Mouse (Mus musculus) kidney, adult 18-20 months (tissue): Measurements from ENCODE around the gene Tmed2.
"Not testable (repeated sequence)": the region's sequence is repeated elsewhere in the genome, so short reads cannot be mapped to it uniquely, and the experiment has no call there.

Source experiments
- DNase-seq: peaks from one replicate; pipeline ENCODE4 v3.0.0; 2021

The Tmed2 gene

GRCm38 (mm10) chr5:124582515-124582914, 42.0 kb downstream of the Tmed2 start:
- peak; percentile 11 for DNase-seq

DNA sequence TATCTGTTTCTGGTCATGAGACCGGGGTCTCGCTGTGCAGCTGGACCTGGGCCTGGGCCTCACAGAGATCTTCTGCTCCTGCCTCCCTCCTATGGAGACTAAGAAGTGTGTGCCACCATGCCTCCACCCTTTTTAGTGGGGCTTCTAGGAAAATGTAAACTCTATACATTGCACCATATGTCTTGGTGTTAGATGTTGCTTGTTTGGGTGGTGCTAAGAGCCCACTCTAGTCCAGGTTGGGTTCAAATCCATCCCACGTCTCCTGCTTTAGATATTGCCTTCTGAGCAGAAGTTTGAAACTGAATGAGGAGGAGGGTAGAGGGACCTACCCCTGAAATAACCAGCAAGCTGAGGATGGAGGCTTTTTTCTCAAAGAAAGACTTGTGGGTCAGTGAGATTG, 52.3 kb downstream of the Tmed2 start:
- no peak for DNase-seq

DNA sequence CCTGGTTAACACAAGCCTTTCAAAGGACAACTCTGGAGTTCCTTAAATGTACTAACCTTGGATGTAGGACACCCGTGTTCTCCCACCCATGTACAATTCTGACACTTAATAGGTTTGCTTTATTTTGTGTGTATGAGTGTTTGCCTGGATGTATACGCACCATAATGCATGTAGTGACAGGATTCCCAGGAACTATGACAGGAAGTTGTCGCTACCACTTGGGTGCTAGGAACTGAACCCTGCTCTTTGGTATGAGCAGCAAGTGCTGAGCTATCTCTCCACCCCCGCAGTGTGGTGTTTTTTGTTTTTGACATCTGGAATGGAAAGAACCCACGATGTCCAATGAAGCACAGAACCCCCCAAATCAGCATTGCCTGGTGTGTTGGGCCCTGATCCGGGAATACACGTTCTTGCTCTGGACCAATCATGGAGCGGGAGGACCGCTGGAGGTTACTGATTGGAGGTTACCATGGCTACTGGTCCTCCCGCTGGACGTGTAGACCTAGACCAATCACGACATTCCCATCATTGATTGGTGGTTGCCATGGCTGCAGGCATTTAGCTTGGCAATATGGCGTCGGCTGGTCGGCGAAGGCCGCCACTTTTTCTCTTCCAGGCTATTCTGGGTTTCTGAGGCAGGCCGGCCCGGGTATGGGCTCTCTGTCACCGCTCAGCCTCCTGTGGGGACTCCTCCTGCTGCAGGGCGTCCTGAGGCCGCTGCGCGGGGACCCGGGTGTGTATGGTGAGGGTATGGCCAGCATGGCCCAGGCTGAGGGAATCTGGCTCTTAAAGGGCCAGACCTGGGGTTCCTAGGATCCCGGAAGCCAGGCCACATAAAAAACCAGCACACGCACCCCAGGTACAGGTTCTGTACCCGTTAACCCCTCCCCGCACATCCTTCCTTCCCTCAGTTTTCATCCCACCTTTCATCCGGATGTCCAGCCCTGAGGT, 58.0 kb downstream of the Tmed2 start:
- peak; percentile 92 for DNase-seq

GRCm38 (mm10) chr5:124599726-124600125, 59.2 kb downstream of the Tmed2 start:
- DNase-seq, result not testable (repeated sequence)
